ENCODE assay signal across 19 mouse cellular contexts in genomic region chr8:61302029-61302368, GRCm38 (mm10).
A peak's percentile ranks its signal among the peaks of the same experiment; 100 is the strongest.
DNase-seq lines count a peak whose midpoint lies in the region; ATAC-seq lines count a peak whose summit lies in the region.
"Had no signal": no experiment of that assay in that cellular context is flagged by ENCODE, and none has a peak within 500 bp of the region (broad histone marks: within the 10 kb centered on the region; RNA-seq: fewer than 3 reads in every experiment).

No protein-coding gene starts in this region.

- H3K27me3 ChIP-seq in forebrain, embryonic 11.5 days (ENCODE audit: control insufficient read depth, insufficient read depth, low read length), result no peaks in the 10 kb centered on the region
- H3K27me3 ChIP-seq in forebrain, embryonic 16.5 days (replicated peaks; ENCODE audit: control insufficient read depth, insufficient read depth, low read length), result no peaks in the 10 kb centered on the region
- H3K27me3 ChIP-seq in midbrain, embryonic 13.5 days, result no peaks in the 10 kb centered on the region
- no peaks in the 10 kb centered on the region for H3K27me3 ChIP-seq in midbrain, embryonic 11.5 days (ENCODE audit: control insufficient read depth, insufficient read depth, low read length)
- H3K27me3 ChIP-seq in hindbrain, embryonic 13.5 days, result no peaks in the 10 kb centered on the region
- no peaks in the 10 kb centered on the region for H3K27me3 ChIP-seq in neural tube, embryonic 15.5 days (replicated peaks)
- H3K27me3 ChIP-seq: CH12.LX; limb, embryonic 15.5 days; stomach, embryonic 15.5 days had no signal

- H3K4me3 ChIP-seq in forebrain, embryonic 11.5 days (ENCODE audit: low read depth, low read length), result no peak overlapping the region
- H3K4me3 ChIP-seq in forebrain, embryonic 16.5 days (replicated peaks; ENCODE audit: low read length), result no peak overlapping the region
- no peak overlapping the region for H3K4me3 ChIP-seq in midbrain, embryonic 13.5 days (replicated peaks)
- no peak overlapping the region for H3K4me3 ChIP-seq in midbrain, embryonic 11.5 days (ENCODE audit: low read depth, low read length)
- no peak overlapping the region for H3K4me3 ChIP-seq in hindbrain, embryonic 13.5 days
- H3K4me3 ChIP-seq in neural tube, embryonic 15.5 days (replicated peaks), result no peak overlapping the region
- H3K4me3 ChIP-seq: heart, adult 2 months; limb, embryonic 15.5 days; stomach, embryonic 15.5 days had no signal

- no peaks in the 10 kb centered on the region for H3K9me3 ChIP-seq in forebrain, embryonic 11.5 days (ENCODE audit: control insufficient read depth, low read length)
- H3K9me3 ChIP-seq in forebrain, embryonic 16.5 days (ENCODE audit: control insufficient read depth, low read length), result no peaks in the 10 kb centered on the region
- no peaks in the 10 kb centered on the region for H3K9me3 ChIP-seq in midbrain, embryonic 13.5 days
- H3K9me3 ChIP-seq in midbrain, embryonic 11.5 days (ENCODE audit: control insufficient read depth, low read length), result no peaks in the 10 kb centered on the region
- no peaks in the 10 kb centered on the region for H3K9me3 ChIP-seq in hindbrain, embryonic 13.5 days
- no peaks in the 10 kb centered on the region for H3K9me3 ChIP-seq in neural tube, embryonic 15.5 days (replicated peaks)
- H3K9me3 ChIP-seq: limb, embryonic 15.5 days; stomach, embryonic 15.5 days had no signal

- H3K27ac ChIP-seq in forebrain, embryonic 11.5 days (ENCODE audit: low read depth, low read length), result 0 out of 2 replicates have a peak overlapping the region, but pooled peaks have one; percentile 41
- H3K27ac ChIP-seq in forebrain, embryonic 16.5 days (ENCODE audit: low read length), result no peak overlapping the region
- peak overlapping the region; percentile 40 for H3K27ac ChIP-seq in midbrain, embryonic 13.5 days
- no peak overlapping the region for H3K27ac ChIP-seq in midbrain, embryonic 11.5 days (ENCODE audit: low read depth, low read length)
- peak overlapping the region; percentile 67; the same call in 1 of the 2 replicates for H3K27ac ChIP-seq in hindbrain, embryonic 13.5 days
- 0 out of 2 replicates have a peak overlapping the region, but pooled peaks have one; percentile 9 for H3K27ac ChIP-seq in neural tube, embryonic 15.5 days (replicated peaks)
- H3K27ac ChIP-seq: heart, adult 2 months; limb, embryonic 15.5 days; macrophage; stomach, embryonic 15.5 days had no signal

- peak; percentile 46 for DNase-seq in forebrain, embryonic 11.5 days (ENCODE audit: low spot score)
- no peak for DNase-seq in midbrain, embryonic 11.5 days (ENCODE audit: low spot score, missing footprints)
- no peak for DNase-seq in cerebellum, postnatal 36 days
- DNase-seq in frontal cortex, postnatal 14 days (ENCODE audit: low spot score in 2 of 2), result no peak
- DNase-seq: adrenal gland, postnatal 25 days; cerebellum, adult 9-10 months; heart, adult 2 months; kidney, postnatal 25 days; lung, adult 18-20 months; right cerebral cortex, adult 18-20 months had no signal

- H3K4me2 ChIP-seq in forebrain, embryonic 11.5 days (ENCODE audit: low read depth, low read length, severe bottlenecking), result no peak overlapping the region
- no peak overlapping the region for H3K4me2 ChIP-seq in forebrain, embryonic 16.5 days (ENCODE audit: low read length)
- H3K4me2 ChIP-seq in midbrain, embryonic 13.5 days (replicated peaks), result no peak overlapping the region
- H3K4me2 ChIP-seq in midbrain, embryonic 11.5 days, result no peak overlapping the region
- H3K4me2 ChIP-seq in hindbrain, embryonic 13.5 days, result no peak overlapping the region
- no peak overlapping the region for H3K4me2 ChIP-seq in neural tube, embryonic 15.5 days
- H3K4me2 ChIP-seq: limb, embryonic 15.5 days; stomach, embryonic 15.5 days had no signal

- H3K9ac ChIP-seq in forebrain, embryonic 11.5 days (ENCODE audit: low read length), result no peak overlapping the region
- H3K9ac ChIP-seq in forebrain, embryonic 16.5 days (replicated peaks; ENCODE audit: low read depth, low read length), result no peak overlapping the region
- no peak overlapping the region for H3K9ac ChIP-seq in midbrain, embryonic 13.5 days (replicated peaks)
- no peak overlapping the region for H3K9ac ChIP-seq in midbrain, embryonic 11.5 days (ENCODE audit: low read length)
- no peak overlapping the region for H3K9ac ChIP-seq in hindbrain, embryonic 13.5 days
- H3K9ac ChIP-seq in neural tube, embryonic 15.5 days (replicated peaks), result no peak overlapping the region
- H3K9ac ChIP-seq: limb, embryonic 15.5 days; stomach, embryonic 15.5 days had no signal

- 68% methylated on average over 5 of the region's 5 CpGs for WGBS in forebrain, embryonic 11.5 days
- 39% methylated on average over 5 of the region's 5 CpGs for WGBS in forebrain, embryonic 16.5 days
- 68% methylated on average over 5 of the region's 5 CpGs for WGBS in midbrain, embryonic 13.5 days
- WGBS in midbrain, embryonic 11.5 days, result 86% methylated on average over 5 of the region's 5 CpGs
- 45% methylated on average over 5 of the region's 5 CpGs for WGBS in hindbrain, embryonic 13.5 days
- WGBS in neural tube, embryonic 15.5 days, result 27% methylated on average over 5 of the region's 5 CpGs

- no peak; the same call in 1 of the 2 replicates for ATAC-seq in forebrain, embryonic 11.5 days (replicated peaks; ENCODE audit: low FRiP score)
- ATAC-seq in forebrain, embryonic 16.5 days, result no peak
- peak; percentile 28; the same call in 1 of the 2 replicates for ATAC-seq in midbrain, embryonic 13.5 days
- no peak for ATAC-seq in midbrain, embryonic 11.5 days (ENCODE audit: low FRiP score)
- no peak for ATAC-seq in hindbrain, embryonic 13.5 days (ENCODE audit: low FRiP score)
- ATAC-seq in neural tube, embryonic 15.5 days (ENCODE audit: low FRiP score), result 0 out of 2 replicates have a peak, but pooled peaks have one; percentile 13
- ATAC-seq: activated CD4-positive, CD25-positive, alpha-beta regulatory T cell, adult 4 months had no signal

- no peaks in the 10 kb centered on the region; the same call in 1 of the 2 replicates for H3K36me3 ChIP-seq in forebrain, embryonic 11.5 days (ENCODE audit: control insufficient read depth, insufficient read depth, low read length)
- no peaks in the 10 kb centered on the region for H3K36me3 ChIP-seq in forebrain, embryonic 16.5 days (ENCODE audit: control insufficient read depth, insufficient read depth)
- H3K36me3 ChIP-seq in midbrain, embryonic 13.5 days, result no peaks in the 10 kb centered on the region
- H3K36me3 ChIP-seq in midbrain, embryonic 11.5 days (ENCODE audit: control insufficient read depth, insufficient read depth, low read length), result no peaks in the 10 kb centered on the region
- no peaks in the 10 kb centered on the region for H3K36me3 ChIP-seq in hindbrain, embryonic 13.5 days
- H3K36me3 ChIP-seq in neural tube, embryonic 15.5 days, result no peaks in the 10 kb centered on the region
- H3K36me3 ChIP-seq: limb, embryonic 15.5 days; stomach, embryonic 15.5 days had no signal

- peaks cover 12% of the 10 kb centered on the region; the same call in 1 of the 2 replicates for H3K4me1 ChIP-seq in forebrain, embryonic 11.5 days (replicated peaks; ENCODE audit: control insufficient read depth, insufficient read depth, low read length)
- H3K4me1 ChIP-seq in forebrain, embryonic 16.5 days (replicated peaks; ENCODE audit: control insufficient read depth, insufficient read depth, low read length), result peaks cover 16% of the 10 kb centered on the region
- H3K4me1 ChIP-seq in midbrain, embryonic 13.5 days (replicated peaks), result peaks cover 14% of the 10 kb centered on the region
- no peaks in the 10 kb centered on the region for H3K4me1 ChIP-seq in midbrain, embryonic 11.5 days (ENCODE audit: control insufficient read depth, insufficient read depth, low read length)
- peaks cover 30% of the 10 kb centered on the region for H3K4me1 ChIP-seq in hindbrain, embryonic 13.5 days (replicated peaks)
- H3K4me1 ChIP-seq in neural tube, embryonic 15.5 days, result peaks cover 16% of the 10 kb centered on the region
- H3K4me1 ChIP-seq: stomach, embryonic 15.5 days had no signal

Comparison
In these comparisons a context has a peak if more than half of its experiments do, and no peak if none do; other contexts are left out.
1. ATAC-seq: peak in midbrain, embryonic 13.5 days (single experiment) and neural tube, embryonic 15.5 days (single experiment); none in forebrain, embryonic 11.5 days (single experiment), forebrain, embryonic 16.5 days (single experiment), midbrain, embryonic 11.5 days (single experiment) and hindbrain, embryonic 13.5 days (single experiment).
2. H3K27ac ChIP-seq: peak in forebrain, embryonic 11.5 days (single experiment), midbrain, embryonic 13.5 days (single experiment), hindbrain, embryonic 13.5 days (single experiment) and neural tube, embryonic 15.5 days (single experiment); none in forebrain, embryonic 16.5 days (single experiment) and midbrain, embryonic 11.5 days (single experiment).